Mouse (Mus musculus): ENCODE results near the gene Plscr2. TPM values are rescaled to one million over a fixed set of nuclear protein-coding genes. Genes with fewer than 3 reads are reported as not detected.
"Not testable (repeated sequence)": the region's sequence is repeated elsewhere in the genome, so short reads cannot be mapped to it uniquely, and the experiment has no call there.

The Plscr2 gene
- polyA plus RNA-seq, 1 experiment from 2014 or later: 5.3 TPM

GRCm38 (mm10) chr9:92273271-92273670 is 2.1 kb upstream of the Plscr2 start:
- no peak for DNase-seq (ENCODE audit: low spot score)

DNA sequence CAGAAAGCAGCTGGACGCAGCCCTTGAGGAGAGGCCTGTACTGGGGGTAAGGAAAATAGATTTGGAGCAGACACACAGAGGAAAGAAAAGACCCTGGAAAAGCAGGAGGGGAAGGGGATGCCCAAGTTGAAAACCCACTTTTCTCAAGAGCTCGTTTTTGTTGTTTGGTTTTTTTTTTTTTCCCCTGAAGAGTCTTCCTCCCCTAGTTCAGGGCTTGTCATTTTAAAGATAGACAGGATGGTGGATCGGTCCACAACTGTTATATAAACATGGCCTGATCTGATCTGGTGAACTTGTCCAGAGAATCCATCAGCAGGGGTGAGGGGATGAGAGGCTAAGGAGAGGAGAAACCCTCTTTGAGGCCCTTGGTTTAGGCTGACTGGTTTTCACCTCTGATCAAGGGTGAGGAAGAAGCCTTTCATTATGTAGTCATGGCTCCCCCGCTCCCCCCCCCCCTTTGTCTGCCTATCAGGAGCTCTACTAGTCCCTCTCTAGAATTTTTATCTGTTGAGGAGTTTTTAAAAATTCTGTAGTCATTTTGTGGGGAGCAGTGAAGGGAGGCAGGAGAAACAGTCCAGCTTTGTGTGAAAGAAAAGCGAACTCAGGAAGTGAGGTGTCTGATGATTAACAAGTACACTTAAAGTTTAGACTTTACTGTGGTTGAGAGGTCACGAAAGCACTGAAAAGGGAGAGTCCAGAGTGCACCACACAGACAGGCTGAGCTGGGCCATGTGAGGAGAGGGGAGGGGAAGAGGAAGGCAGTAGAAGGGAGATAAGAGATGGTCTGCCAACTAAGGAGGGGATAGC is 1.2 kb upstream of the Plscr2 start:
- DNase-seq (ENCODE audit: low spot score): no peak

GRCm38 (mm10) chr9:92276360-92276759 is 958 bp downstream of the Plscr2 start:
- no peak for DNase-seq (ENCODE audit: low spot score)

GRCm38 (mm10) chr9:92280048-92280447 is 4.6 kb downstream of the Plscr2 start:
- no peak for DNase-seq (ENCODE audit: low spot score)

DNA sequence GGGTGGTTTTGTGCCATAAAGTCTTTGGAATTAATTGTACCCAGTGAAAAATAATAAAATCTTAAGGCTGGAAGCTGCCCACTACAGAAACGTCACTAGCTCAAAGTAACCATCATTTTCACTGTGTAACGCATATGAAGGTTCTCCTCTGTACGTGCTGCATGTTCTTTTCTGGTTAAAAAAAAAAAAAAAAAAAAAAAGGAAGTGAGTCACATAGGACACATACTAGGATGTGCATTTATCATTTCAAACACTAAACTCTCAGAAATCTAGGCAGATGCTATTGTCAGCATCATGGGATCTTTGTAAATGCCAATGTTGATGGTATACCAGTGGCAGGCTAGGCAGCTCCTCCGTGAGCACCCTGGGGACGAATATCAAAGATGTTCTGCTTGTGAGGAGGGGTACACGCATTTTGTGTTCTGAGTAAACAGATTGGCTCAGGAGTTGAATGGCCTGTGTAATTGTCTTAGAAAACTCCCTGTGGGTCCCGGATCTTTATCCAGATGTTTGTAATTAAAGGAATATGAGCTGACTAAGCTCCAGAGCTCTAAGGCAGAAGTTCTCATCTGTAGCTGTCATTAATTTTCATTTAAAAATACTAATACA is 7.3 kb downstream of the Plscr2 start:
- DNase-seq (ENCODE audit: low spot score): no peak

GRCm38 (mm10) chr9:92289675-92290074 is 14.3 kb downstream of the Plscr2 start:
- DNase-seq (ENCODE audit: low spot score): no peak

GRCm38 (mm10) chr9:92292169-92292568 is 16.8 kb downstream of the Plscr2 start:
- no peak for DNase-seq (ENCODE audit: low spot score)

GRCm38 (mm10) chr9:92292922-92293321 is 17.5 kb downstream of the Plscr2 start:
- no peak for DNase-seq (ENCODE audit: low spot score)

DNA sequence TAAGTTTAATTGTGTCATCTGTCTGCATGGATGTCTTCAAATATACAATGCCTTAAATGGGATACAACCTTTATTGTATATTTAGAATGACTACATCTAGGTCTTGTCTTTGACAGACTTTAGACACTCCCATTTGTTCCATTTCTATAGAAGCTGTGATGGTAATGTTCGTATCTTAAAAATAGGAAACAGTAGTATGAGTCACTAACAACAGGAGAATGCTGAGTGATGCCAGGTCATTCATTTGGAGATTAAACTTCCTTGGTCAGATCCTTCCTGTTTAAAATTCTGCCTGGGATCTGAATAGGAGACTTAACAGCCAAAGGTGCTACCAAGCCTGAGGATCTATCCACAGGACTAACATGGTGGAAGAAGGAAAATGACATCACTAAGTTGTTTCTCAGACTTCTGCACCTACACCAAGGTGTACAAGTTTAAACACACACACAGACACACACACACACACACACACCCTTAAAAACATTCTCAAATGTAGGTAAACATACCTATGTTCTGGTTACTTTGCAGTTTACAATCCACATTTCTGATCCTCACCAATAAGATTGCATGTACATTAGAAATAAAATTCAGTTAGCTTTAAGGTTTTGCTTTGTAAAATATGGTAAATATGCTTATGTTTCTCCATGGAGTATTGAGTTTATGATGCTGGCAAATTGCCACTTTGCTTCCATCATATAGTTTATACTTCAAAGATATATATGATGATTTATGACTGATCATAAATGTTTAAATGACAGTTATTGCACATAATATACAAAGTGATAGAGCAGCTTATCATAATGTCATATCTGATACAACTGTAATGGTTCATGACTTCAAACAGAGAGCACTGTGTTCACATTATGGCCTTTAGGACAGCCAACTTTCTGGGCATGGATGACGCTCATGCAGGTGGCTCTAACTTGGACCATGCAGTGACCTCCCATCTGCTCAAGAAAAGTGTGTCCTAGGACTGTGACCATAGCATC is 18.5 kb downstream of the Plscr2 start:
- no peak for DNase-seq (ENCODE audit: low spot score)

DNA sequence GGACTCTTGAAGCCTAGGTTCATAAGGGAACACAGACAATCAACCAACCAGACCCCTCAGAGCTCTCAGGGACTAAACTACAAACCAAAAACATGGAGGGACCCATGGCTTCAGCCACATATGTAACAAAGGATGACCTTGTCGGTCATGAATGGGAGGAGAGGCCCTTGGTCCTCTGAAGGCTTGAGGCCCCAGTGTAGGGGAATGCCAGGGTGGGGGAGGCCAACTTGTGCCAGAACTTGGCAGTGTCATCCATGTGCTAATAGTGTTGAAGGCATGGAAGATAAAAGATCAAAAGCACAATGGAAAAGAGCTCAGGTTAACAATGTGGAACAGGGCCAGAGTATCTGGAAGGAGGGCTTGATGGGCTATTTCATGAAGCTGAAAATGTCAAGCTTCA is 22.9 kb downstream of the Plscr2 start:
- DNase-seq (ENCODE audit: low spot score): no peak

DNA sequence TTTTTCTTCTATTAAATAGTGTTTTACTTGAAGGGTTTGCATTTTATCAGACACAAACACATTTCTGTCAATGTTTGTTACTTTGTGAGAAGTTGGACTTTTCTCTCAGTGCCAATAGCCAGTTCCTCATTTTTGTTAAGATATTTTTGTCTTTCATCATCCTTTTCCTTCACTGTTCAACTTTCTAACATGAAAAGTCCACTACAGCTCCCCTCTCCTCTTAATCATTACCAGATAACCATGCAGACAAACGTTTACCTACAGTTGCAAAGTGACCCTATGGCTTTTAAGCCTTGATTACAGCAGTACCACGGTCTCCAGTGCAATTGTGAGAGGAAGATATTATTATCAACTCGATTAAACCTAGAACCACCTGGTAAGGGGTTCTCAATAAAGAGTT is 25.8 kb downstream of the Plscr2 start:
- no peak for DNase-seq (ENCODE audit: low spot score)

DNA sequence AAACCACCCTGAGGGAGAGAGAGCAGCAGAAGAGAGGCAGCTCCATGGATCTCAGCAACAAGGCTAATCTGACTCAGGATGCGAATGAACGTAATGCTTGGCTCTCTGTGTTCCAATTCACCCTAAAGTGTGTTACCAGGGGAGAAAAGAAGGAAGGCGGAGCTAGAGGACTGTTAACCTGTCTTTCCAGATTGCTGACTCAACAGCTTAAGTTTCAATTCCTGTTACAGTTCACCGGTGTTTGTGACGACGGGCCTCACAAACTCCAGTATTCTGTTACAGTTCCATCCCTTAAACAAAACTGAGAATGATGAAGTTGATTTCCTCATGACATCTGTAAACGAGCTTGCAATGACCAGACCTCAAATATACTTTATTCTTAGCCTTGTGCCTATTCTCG is 29.7 kb downstream of the Plscr2 start:
- no peak for DNase-seq (ENCODE audit: low spot score)

GRCm38 (mm10) chr9:92305620-92306220 is 30.3 kb downstream of the Plscr2 start:
- DNase-seq (ENCODE audit: low spot score): no peak

DNA sequence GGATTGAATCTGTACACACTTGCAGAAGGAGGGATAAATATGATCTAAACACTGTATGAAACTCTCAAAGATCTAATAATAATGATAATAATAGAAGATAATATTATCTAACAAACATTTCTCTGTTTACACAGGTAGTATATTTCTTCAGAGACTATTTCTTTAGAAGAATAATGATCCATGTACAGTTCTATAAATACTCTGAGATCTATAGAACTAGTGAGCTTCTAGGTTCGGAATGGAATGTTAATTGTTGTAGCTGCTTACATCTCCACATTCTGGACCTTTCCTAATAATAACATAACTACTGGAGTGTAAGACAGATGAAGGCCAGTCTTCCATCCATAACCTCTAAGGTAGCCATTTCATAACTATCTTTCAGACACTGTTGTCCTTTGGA is 33.7 kb downstream of the Plscr2 start, which contains the start of gene 1700057G04Rik:
Gene 1700057G04Rik (plus strand): TSS at position 301 of the 400 bp plus-strand sequence.
- DNase-seq (ENCODE audit: low spot score): no peak

DNA sequence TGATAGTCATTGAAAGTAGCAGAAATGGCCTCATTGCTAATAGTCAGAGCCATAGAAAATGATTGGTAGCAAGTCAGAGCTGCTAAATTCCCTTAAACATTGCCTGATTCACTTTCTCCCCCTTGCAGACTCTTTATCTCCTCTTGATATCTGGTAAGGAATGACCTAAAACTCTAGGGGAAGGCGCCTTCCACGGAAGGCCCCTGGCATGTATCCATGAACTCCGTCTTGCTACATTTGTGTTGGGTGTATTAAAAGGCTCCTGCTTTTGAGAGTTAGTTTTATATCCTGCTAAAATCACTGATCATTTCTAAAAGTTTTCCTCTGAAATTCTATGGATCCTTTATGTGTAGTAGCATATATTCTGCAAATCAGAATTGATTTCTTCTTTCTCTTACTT is 41.4 kb downstream of the Plscr2 start:
- no peak for DNase-seq (ENCODE audit: low spot score)

DNA sequence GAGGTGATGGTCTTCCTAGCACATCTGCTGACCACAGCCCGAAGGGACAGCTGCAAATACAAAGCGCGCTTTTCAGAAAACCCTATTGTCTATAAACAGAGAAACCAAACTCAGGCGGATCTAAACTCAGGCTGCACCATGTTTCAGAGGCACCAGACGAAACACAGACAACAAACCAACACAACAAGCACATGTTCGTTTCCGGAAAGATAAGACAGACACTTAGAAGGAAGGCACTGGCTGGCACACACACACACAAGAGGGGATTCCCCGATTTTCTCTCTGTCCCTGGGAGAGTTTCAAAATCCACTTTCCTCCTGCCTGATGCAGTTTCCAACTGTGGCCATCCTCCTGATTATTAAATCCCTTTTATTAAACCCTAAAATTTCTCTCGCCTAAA is 50.5 kb downstream of the Plscr2 start:
- DNase-seq (ENCODE audit: low spot score): not testable (repeated sequence)

DNA sequence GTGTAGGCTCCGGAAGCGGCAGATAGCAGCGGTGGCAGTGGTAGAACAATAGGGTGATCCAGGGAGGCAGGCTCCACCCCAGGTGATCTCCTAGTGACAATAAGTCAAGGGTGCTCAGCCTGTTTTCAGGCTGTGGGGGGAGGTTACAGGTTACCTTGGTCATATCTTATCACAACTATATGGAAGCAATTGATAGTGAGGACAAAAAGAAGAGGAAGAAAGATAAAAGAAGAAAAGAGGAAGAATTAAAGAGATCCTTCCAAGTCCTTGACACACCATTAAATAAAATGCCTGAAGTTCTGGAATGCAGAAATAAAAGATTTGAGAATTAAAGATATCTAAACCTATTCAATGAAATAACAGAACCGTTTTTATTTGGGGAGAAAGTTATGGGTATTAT is 51.4 kb downstream of the Plscr2 start:
- DNase-seq (ENCODE audit: low spot score): no peak

DNA sequence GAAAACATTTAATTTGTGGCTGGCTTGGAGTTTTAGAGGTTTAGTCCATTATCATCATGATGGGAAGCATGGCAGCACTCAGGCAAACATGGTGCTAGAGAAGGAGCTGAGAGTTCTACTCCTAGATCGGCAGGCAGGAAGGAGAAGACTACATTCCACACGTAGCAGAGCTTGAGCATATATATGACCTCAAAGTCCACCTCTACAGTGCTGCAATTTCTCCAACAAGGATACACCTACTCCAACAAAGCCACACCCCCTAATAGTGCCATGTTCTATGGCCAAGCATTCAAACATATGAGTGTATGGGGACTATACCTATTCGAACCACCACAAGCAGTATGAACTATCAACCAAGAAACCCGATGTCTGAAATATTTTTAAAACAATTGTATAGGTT is 56.0 kb downstream of the Plscr2 start:
- no peak for DNase-seq (ENCODE audit: low spot score)

DNA sequence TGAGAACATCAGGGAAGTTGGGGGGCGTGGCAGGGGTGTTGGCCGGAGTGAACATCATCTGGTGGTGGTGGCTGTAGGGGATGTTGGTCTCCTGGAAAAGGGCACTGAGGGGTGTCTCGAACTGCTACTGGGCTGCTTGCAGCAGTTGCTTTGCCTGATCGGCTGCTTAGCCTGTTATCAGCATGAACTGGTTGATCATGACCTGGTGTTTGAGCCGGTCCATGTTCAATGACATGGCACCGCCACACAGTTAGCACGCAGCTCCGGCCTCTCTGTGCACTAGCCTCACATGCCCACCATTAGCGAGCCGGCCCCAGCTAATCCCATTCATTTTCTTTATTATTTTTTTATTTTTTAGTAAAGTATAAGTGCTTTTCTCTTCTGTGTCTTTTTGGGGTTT is 59.4 kb downstream of the Plscr2 start:
- no peak for DNase-seq (ENCODE audit: low spot score)

GRCm38 (mm10) chr9:92335277-92335818 is 59.9 kb downstream of the Plscr2 start:
- no peak for DNase-seq (ENCODE audit: low spot score)

GRCm38 (mm10) chr9:92337063-92337462 is 61.7 kb downstream of the Plscr2 start:
- DNase-seq (ENCODE audit: low spot score): no peak

All from thymus, postnatal 0 days (tissue).